Mouse (Mus musculus): ENCODE results near the gene Arid1b. TPM values are rescaled to one million over a fixed set of nuclear protein-coding genes. Genes with fewer than 3 reads are reported as not detected.

The Arid1b gene
- 148 to 177 TPM (median 166 TPM) in 4 replicates for total RNA-seq (2023)

DNA sequence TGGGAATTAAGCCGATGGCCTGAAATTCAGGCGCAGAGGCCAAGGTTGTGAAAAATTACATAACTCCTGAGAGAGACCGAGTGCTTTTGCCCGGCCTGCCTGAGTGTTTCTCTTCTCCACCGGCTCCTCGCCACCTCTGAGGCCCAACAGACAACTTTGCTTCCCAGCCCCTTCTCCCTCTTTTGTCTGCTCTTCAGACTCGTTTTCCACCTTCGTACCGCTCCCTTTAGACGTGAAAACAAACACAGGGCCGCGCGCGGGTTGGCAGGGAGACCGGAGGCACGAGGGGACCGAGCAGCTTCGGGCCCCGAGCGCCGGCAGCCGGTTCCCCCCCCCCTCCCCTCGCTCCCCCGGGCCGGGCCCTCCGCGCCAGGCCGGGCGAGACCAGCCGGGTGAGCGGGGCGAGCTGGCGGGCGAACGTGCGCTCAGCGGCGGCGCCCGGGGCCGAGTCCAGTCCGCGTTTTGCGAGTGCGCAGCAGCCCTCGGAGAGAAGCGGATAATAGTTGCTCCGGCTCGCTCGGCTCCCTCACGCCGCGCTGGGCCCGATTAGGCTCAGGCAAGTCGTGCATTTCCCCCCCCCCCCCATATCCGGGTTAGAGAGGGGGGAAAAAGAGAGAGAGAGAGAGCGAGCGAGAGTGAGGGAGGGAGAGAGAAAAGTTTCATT is at the start of gene Arid1b:
TSS of gene Arid1b (plus strand) at position 493 of the 664 bp plus-strand sequence.

